Mouse (Mus musculus) gonadal fat pad, adult 2 months (tissue): ENCODE results near the gene Ccpg1os. TPM values are rescaled to one million over a fixed set of nuclear protein-coding genes. Genes with fewer than 3 reads are reported as not detected.
A peak's percentile ranks its signal among the peaks of the same experiment; 100 is the strongest.

Experiments
- DNase-seq: peaks from one replicate; pipeline ENCODE4 v3.0.0-alpha.2; 2012; ENCODE audit warnings: low read depth
- polyA plus RNA-seq: library from polyadenylated mRNA; depleted of rRNA; stranded (reverse); fragments of >200 nt; gene quantifications from 2 replicates; pipeline ENCODE4 v1.2.3, GENCODE M21; 2012; rRNA removed

Ccpg1os gene
- polyA plus RNA-seq: 25.7 and 31.6 TPM in 2 replicates

GRCm38 (mm10) chr9:72985250-72986220 lies at the start of gene Ccpg1os, which contains the start of gene Ccpg1:
Ccpg1os (minus strand) TSS chr9:72985382.
Ccpg1 (plus strand) TSS chr9:72985429.
- peak; percentile 60 for DNase-seq

- no peak for DNase-seq
Observed at GRCm38 (mm10) chr9:73033406-73033805, 48.2 kb upstream of the Ccpg1os start.

- DNase-seq: no peak
Observed at GRCm38 (mm10) chr9:73031421-73031820, 46.2 kb upstream of the Ccpg1os start.

- no peak for DNase-seq
Observed at GRCm38 (mm10) chr9:73030443-73030842, 45.3 kb upstream of the Ccpg1os start.

- no peak for DNase-seq
Observed at GRCm38 (mm10) chr9:73025818-73026636, 40.8 kb upstream of the Ccpg1os start.

DNA sequence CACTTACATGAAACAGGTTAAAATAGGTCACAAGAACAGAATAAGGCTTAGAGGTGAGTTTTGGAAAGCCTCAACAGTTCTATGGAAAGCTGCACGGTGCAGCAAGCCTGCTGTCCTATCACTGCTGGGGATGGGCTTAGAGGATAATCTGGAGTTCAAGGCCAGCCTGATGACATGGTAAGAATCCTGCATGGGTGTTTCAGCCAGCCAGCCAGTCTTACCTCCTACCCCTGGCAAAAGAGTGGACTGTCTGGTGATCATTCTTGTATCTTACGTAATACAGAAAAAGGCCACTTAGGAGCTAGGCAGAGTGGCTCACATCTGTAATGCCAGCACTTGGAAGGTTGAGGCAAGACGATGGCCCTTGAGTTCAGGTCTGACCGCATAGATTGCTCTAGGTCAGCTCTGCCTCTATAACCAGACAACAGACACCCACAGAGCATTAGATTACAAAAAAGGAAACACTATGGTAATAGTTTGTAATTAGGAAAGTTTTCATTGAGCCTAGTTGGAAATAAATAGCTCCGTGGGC lies 35.5 kb upstream of the Ccpg1os start:
- no peak for DNase-seq

GRCm38 (mm10) chr9:73019841-73020240 lies 34.7 kb upstream of the Ccpg1os start:
- no peak for DNase-seq

GRCm38 (mm10) chr9:73014724-73015123 lies 29.5 kb upstream of the Ccpg1os start:
- no peak for DNase-seq

GRCm38 (mm10) chr9:73012629-73013028 lies 27.4 kb upstream of the Ccpg1os start:
- DNase-seq: no peak

GRCm38 (mm10) chr9:73008384-73008783 lies 23.2 kb upstream of the Ccpg1os start:
- no peak for DNase-seq

- no peak for DNase-seq
Observed at GRCm38 (mm10) chr9:73006175-73006574, 21.0 kb upstream of the Ccpg1os start.

- no peak for DNase-seq
Observed at GRCm38 (mm10) chr9:73005106-73005505, 19.9 kb upstream of the Ccpg1os start.

- no peak for DNase-seq
Observed at GRCm38 (mm10) chr9:73004076-73004475, 18.9 kb upstream of the Ccpg1os start.

- DNase-seq: no peak
Observed at GRCm38 (mm10) chr9:73002177-73002576, 17.0 kb upstream of the Ccpg1os start.

DNA sequence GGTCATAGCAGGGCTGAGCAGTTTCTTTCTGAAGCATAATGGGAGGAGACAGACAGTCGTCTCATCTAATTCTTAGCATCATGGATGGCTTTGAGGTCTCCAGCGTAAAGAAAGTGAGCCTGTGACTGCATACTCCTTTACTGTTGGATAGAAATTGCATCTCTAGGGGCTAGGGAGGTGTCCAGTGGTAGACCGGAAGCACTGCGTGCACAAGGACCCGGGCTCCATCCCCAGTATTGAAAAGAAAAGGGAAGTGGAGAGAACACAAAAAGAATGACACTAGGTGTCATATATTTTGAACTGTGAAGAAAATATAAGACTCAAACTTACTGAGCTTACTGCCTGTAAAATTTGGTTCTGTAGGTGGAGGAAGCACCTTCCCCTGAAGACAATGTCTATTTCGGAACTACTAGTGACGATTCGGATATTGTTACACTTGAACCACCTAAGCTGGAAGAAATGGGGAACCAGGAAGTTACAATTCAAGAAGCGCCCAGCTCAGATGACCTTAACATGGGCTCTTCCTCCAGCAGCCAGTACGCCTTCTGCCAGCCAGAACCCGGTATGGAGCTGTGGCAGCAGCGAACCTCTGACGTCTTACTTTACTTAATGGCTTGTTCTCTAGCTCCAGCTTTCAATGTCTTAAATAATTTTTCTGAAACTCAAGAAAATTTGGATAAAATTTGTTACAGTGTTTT lies 16.3 kb upstream of the Ccpg1os start:
- no peak for DNase-seq

DNA sequence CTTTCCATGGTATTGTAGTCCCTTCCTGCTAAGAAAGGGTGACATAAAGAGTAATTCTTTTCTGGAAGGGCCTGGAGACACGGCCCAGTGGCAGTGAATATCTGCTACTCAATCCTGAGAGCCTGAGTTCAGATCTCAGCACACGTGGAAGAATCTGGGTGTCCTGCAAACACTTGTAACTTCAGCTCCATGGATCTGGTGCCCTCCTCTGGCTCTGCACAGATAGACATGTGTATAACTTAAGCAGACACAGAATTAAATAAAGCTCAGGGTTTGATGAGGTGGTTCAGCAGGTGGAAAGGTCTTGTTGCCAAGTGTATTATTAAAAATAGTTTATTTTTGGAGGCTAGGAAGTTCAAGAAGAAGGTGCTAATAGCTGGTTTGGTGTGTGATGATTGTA lies 15.3 kb upstream of the Ccpg1os start:
- DNase-seq: no peak

DNA sequence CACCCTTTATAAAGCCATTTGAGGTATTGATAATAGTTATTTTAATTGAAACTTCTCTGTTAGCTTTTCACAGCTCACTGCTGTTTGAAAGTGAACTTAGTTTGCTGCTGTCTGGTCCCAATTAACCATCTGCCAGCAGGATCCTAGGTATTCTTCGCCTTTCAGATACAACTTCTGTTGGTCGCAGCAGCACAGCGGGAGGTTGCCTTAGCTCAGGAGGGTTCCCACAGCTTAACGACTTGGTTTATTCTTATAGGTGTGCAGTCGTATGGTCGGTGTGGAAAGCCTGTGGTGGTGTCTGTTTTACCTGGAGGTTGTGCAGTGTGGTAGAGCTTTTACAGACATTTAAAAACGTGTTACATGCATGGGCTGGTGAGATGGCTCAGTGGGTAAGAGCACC lies 11.6 kb upstream of the Ccpg1os start:
- DNase-seq: no peak

GRCm38 (mm10) chr9:72996167-72996566 lies 11.0 kb upstream of the Ccpg1os start:
- DNase-seq: no peak

- DNase-seq: no peak
Observed at GRCm38 (mm10) chr9:72992576-72992975, 7.4 kb upstream of the Ccpg1os start.

- DNase-seq: no peak
Observed at GRCm38 (mm10) chr9:72991420-72991819, 6.2 kb upstream of the Ccpg1os start.

GRCm38 (mm10) chr9:72988706-72989105 lies 3.5 kb upstream of the Ccpg1os start:
- DNase-seq: no peak

DNA sequence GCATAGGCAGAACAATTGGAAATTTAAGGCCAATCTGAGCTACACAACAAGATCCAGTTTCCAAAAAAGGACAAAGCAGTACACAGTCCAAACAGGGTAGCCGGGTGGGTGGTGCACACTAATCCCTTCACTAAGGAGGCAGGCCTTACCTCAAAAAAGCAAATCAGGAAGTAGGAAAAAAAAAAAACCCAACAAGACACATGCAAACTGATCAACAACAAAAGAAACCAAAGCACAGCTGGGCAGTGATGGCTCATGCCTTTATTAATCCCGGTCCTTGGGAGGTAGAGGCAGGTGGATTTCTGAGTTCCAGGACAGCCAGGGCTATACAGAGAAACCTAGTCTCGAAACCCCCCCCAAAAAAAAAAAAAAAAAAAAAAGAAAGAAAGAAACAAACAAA lies 2.5 kb upstream of the Ccpg1os start:
- no peak for DNase-seq
